8 mouse cellular contexts compared by ENCODE assay signal in the genomic region with DNA sequence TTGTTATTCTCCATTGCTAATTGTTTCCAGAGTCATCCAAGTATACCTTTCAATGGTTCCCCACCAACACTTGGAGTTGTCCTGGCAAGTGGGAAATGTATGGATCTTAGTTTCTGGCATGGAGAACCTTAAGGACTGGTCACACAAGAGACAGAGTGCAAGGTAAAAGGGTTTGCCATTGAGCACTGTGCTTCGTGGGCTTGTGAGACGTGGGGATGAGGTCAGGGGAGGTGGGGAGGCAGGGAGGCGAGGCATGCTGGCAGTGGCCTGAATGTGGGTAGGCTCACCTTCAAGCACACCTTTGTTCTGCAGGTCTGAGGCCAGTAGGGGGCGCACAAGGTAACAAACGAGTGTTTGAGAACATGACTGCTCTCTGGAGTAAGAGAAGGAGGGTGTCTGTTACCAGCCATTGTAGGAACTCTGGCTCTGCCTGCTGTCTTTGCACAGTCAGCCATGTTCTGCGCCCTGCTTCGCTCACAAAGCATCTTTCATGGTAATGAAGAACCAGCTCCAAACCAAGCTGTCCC.
DNase-seq lines count a peak whose midpoint lies in the region; ATAC-seq lines count a peak whose summit lies in the region.

No protein-coding gene starts in this region.

- no peak overlapping the region for H3K27ac ChIP-seq in forebrain, embryonic 11.5 days (ENCODE audit: low read depth, low read length)
- H3K27ac ChIP-seq in forebrain, embryonic 16.5 days (ENCODE audit: low read length), result no peak overlapping the region

- no peak overlapping the region for H3K9ac ChIP-seq in forebrain, embryonic 11.5 days (ENCODE audit: low read length)
- no peak overlapping the region for H3K9ac ChIP-seq in forebrain, embryonic 16.5 days (replicated peaks; ENCODE audit: low read depth, low read length)

- no peaks in the 10 kb centered on the region for H3K36me3 ChIP-seq in forebrain, embryonic 11.5 days (ENCODE audit: control insufficient read depth, insufficient read depth, low read length)
- H3K36me3 ChIP-seq in forebrain, embryonic 16.5 days (ENCODE audit: control insufficient read depth, insufficient read depth), result no peaks in the 10 kb centered on the region

- no peaks in the 10 kb centered on the region for H3K27me3 ChIP-seq in forebrain, embryonic 11.5 days (ENCODE audit: control insufficient read depth, insufficient read depth, low read length)
- H3K27me3 ChIP-seq in forebrain, embryonic 16.5 days (replicated peaks; ENCODE audit: control insufficient read depth, insufficient read depth, low read length), result no peaks in the 10 kb centered on the region

- intact Hi-C loops in left cerebral cortex, postnatal 4 days (cut with DNase I), result no loop called here
- intact Hi-C loops in left cerebral cortex, postnatal 25 days (cut with DNase I), result no loop called here

- peak; percentile 68 for DNase-seq in forebrain, embryonic 11.5 days (ENCODE audit: low spot score)
- peak; percentile 46 for DNase-seq in left cerebral cortex, postnatal 4 days
- no peak for DNase-seq in left cerebral cortex, postnatal 25 days (ENCODE audit: low spot score in 2 of 2)
- peak; percentile 13 for DNase-seq in c-Kit-positive CD71-negative TER-119-negative erythroid progenitor cells, embryonic 14.5 days (ENCODE audit: low read depth)
- DNase-seq in kidney, adult 9 months, result peak; percentile 9
- DNase-seq in ovary, adult 18-20 months (ENCODE audit: low spot score), result peak; percentile 4
- peak; percentile 69 for DNase-seq in thymus, postnatal 4 days

- H3K4me1 ChIP-seq in forebrain, embryonic 11.5 days (replicated peaks; ENCODE audit: control insufficient read depth, insufficient read depth, low read length), result no peaks in the 10 kb centered on the region; the same call in 1 of the 2 replicates
- H3K4me1 ChIP-seq in forebrain, embryonic 16.5 days (replicated peaks; ENCODE audit: control insufficient read depth, insufficient read depth, low read length), result peaks cover 13% of the 10 kb centered on the region

- no peaks in the 10 kb centered on the region for H3K9me3 ChIP-seq in forebrain, embryonic 11.5 days (ENCODE audit: control insufficient read depth, low read length)
- H3K9me3 ChIP-seq in forebrain, embryonic 16.5 days (ENCODE audit: control insufficient read depth, low read length), result no peaks in the 10 kb centered on the region

- no peak overlapping the region for H3K4me2 ChIP-seq in forebrain, embryonic 11.5 days (ENCODE audit: low read depth, low read length, severe bottlenecking)
- no peak overlapping the region for H3K4me2 ChIP-seq in forebrain, embryonic 16.5 days (ENCODE audit: low read length)

- 40% methylated on average over 7 of the region's 7 CpGs for WGBS in forebrain, embryonic 11.5 days
- whole genome bisulfite sequencing in forebrain, embryonic 16.5 days, result 49% methylated on average over 7 of the region's 7 CpGs

- no peak for ATAC-seq in forebrain, embryonic 11.5 days (replicated peaks; ENCODE audit: low FRiP score)
- ATAC-seq in forebrain, embryonic 16.5 days, result no peak

- no peak overlapping the region for H3K4me3 ChIP-seq in forebrain, embryonic 11.5 days (ENCODE audit: low read depth, low read length)
- H3K4me3 ChIP-seq in forebrain, embryonic 16.5 days (replicated peaks; ENCODE audit: low read length), result no peak overlapping the region

Comparison
In these comparisons a context has a peak if more than half of its experiments do, and no peak if none do; other contexts are left out.
1. DNase-seq: peak in forebrain, embryonic 11.5 days (single experiment), left cerebral cortex, postnatal 4 days (single experiment), c-Kit-positive CD71-negative TER-119-negative erythroid progenitor cells, embryonic 14.5 days (single experiment), kidney, adult 9 months (single experiment), ovary, adult 18-20 months (single experiment) and thymus, postnatal 4 days (single experiment); none in left cerebral cortex, postnatal 25 days (0 of 2).